Mouse (Mus musculus) spleen, adult 2 months (tissue): ENCODE results near the gene Cpsf4. TPM values are rescaled to one million over a fixed set of nuclear protein-coding genes. Genes with fewer than 3 reads are reported as not detected.
"Not testable (repeated sequence)": the region's sequence is repeated elsewhere in the genome, so short reads cannot be mapped to it uniquely, and the experiment has no call there.

Source experiments
- DNase-seq, 2 experiments: peaks; one replicate each; pipeline versions ENCODE4 v3.0.0 to v3.0.0-alpha.2; 2012 to 2021; ENCODE audit warnings: low spot score in 2 of 2, low read depth in 1 of 2
- H3K27ac ChIP-seq: fragments of 200-500 bp; 2 replicates; pipeline ENCODE4 v1.5.1; 2012; ENCODE audit warnings: low read length, inconsistent platforms; ENCODE audit not compliant: insufficient read depth
- H3K27me3 ChIP-seq: fragments of 200-500 bp; 2 replicates; pipeline ENCODE4 v1.6.1; 2012; ENCODE audit warnings: mild to moderate bottlenecking, moderate library complexity, low read length, inconsistent platforms; ENCODE audit not compliant: control insufficient read depth, insufficient read depth
- H3K36me3 ChIP-seq: fragments of 200-500 bp; 2 replicates; pipeline ENCODE4 v1.6.1; 2012; ENCODE audit warnings: mild to moderate bottlenecking, low read length, inconsistent platforms; ENCODE audit not compliant: control insufficient read depth, insufficient read depth
- H3K4me1 ChIP-seq: fragments of 200-500 bp; 2 replicates; pipeline ENCODE4 v1.6.1; 2011; ENCODE audit warnings: inconsistent platforms; ENCODE audit not compliant: control insufficient read depth, insufficient read depth, insufficient read length
- H3K4me3 ChIP-seq: fragments of 200-500 bp; 2 replicates; pipeline ENCODE4 v1.5.1; 2011; ENCODE audit warnings: mild to moderate bottlenecking, inconsistent platforms; ENCODE audit not compliant: insufficient read depth, insufficient read length; ENCODE audit errors: extremely low read depth
- CTCF ChIP-seq: fragments of 200-500 bp; IDR thresholded peaks from 2 replicates; pipeline ENCODE4 v1.5.1; 2011; ENCODE audit warnings: mild to moderate bottlenecking, inconsistent platforms; ENCODE audit not compliant: insufficient read depth, insufficient read length, insufficient replicate concordance; ENCODE audit errors: extremely low read depth
- POLR2A ChIP-seq: fragments of 200-500 bp; IDR thresholded peaks from 2 replicates; pipeline ENCODE4 v1.6.1; 2011; ENCODE audit warnings: low read depth, low read length, inconsistent platforms
- WGBS: fragments of 180-500 bp; shearing (Covaris S2); methylation state at CpG from one replicate; pipeline ENCODE4 v1.1.7; 2018; 5-methylcytosine and 5-hydroxymethylcytosine counted together
- polyA plus RNA-seq: library from polyadenylated mRNA; depleted of rRNA; stranded (reverse); fragments of >200 nt; gene quantifications from 2 replicates; pipeline ENCODE4 v1.2.3, GENCODE M21; 2012

Cpsf4 gene
- polyA plus RNA-seq, 1 experiment, result 25.5 TPM

DNA sequence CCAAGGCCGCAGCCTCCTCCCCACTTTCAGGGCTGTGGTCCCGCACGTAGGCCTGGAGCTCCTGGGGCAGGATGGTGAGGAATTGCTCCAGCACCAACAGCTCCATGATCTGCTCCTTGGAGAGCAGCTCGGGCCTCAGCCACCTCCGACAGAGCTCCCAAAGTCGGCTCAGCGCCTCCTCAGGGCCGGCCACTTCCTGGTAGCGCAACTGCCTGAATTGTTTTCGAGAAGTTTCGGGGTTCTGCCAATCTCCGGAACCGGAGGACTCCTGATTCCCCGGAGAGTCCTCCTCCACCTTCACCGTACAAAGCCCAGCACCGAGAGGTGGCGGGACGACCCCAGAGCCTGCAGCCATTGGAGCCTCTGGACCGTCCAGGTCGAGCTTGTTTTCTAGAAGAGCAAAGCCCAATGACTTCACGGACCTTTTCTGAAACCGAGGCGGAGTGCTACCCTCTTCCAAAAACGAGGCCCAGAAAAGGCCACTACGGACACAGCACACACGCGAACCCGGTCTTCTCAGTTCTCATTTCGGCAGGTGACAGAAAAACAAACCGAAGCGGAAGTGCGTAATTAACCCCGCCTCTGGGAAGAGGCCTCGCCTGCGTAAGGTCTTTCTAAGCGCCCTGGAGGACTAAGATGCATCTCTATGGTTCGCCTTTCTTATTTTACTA is 34.4 kb downstream of the Cpsf4 start, which contains the start of gene Zkscan14:
TSS of gene Zkscan14 (minus strand) at position 548 of the 671 bp plus-strand sequence.
- Histone ChIP-seq H3K4me1 (peaks cover 7% of the 10 kb centered on the region), H3K4me3 (peak within 1 kb of the TSS; percentile 90), H3K36me3 (peaks cover 9% of the 10 kb centered on the region), H3K27me3 (no peaks in the 10 kb centered on the region), H3K27ac (peak within 1 kb of the TSS; percentile 95)
- peak; percentile 75 for TF ChIP-seq POLR2A
- TF ChIP-seq CTCF, result no peak
- DNase-seq, result peak; percentile 81 to 92
- under 1% methylated on average over 37 of the region's 37 CpGs for WGBS

DNA sequence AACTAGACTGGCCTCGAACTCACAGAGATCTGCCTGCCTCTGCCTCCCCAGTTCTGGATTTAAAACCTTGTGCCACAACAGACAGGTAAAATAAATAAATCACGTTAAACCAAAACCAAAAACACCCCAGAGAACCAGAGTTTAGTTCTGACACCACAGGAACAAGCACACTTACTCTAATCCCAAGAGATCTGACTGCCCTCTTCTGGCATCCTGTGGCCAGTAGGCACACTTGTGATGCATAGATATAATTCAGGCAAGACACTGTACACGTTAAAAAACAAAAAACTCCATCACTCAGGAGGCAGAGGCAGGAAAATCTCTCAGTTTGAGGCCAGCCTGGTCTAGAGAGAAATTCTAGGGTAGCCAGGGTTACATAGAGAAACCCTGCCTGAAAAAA is 35.4 kb downstream of the Cpsf4 start:
- H3K4me3 ChIP-seq, result no peak overlapping the region
- no peaks in the 10 kb centered on the region for H3K27me3 ChIP-seq
- no peak overlapping the region for H3K27ac ChIP-seq
- 46% methylated on average over 3 of the region's 3 CpGs for WGBS
- H3K36me3 ChIP-seq, result peaks cover 9% of the 10 kb centered on the region
- H3K4me1 ChIP-seq, result peaks cover 7% of the 10 kb centered on the region
- DNase-seq, result no peak
- TF ChIP-seq POLR2A, result no peak
- TF ChIP-seq CTCF, result no peak

DNA sequence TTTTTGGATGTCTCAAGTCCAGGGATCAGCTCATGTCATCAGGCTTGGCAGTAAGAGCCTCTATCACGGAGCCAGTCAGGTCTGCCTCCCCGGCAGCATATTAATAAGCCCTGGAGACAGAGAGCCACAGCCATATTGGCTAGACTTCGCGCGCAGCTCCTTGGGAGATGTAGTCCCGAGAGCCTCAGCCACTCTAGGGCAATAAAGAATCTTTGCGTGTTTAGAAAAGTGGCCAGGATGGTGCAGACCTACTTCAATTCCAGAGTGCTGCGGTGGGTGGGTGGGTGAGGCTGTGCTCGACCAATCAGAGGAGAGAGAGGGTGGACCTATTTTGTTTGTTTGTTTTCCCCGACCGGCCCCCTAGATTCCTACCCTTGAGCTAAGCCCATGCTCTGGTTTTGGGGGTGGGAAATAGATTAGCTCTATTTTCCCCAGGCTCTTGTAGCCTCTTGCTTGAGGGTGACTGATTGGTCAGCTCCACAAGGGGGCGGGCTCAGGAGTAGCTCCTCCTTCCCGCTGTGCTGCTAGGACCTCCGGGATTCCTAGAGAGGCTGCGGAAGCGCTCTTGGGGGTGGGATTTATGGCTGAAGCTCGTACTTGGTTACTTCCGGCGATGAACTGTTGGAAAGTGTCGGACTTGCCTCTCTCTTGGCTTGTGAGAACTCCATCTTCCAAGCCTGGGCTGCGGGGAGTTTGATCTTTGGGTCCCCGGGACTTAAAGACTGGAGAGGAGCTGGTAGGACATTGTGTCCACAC is 37.1 kb downstream of the Cpsf4 start, which contains the start of gene Zkscan5:
TSS of gene Zkscan5 (plus strand) at position 627 of the 756 bp plus-strand sequence.
- peaks cover 1% of the 10 kb centered on the region; the same call in 1 of the 2 replicates for H3K36me3 ChIP-seq
- peaks cover 7% of the 10 kb centered on the region for H3K4me1 ChIP-seq
- H3K27me3 ChIP-seq, result no peaks in the 10 kb centered on the region
- TF ChIP-seq CTCF, result no peak
- peak; percentile 51 for TF ChIP-seq POLR2A
- WGBS, result under 1% methylated on average over 22 of the region's 22 CpGs
- peak within 1 kb of the TSS; percentile 71 for H3K4me3 ChIP-seq
- H3K27ac ChIP-seq, result peak within 1 kb of the TSS; percentile 78
- DNase-seq, result peak; percentile 95

DNA sequence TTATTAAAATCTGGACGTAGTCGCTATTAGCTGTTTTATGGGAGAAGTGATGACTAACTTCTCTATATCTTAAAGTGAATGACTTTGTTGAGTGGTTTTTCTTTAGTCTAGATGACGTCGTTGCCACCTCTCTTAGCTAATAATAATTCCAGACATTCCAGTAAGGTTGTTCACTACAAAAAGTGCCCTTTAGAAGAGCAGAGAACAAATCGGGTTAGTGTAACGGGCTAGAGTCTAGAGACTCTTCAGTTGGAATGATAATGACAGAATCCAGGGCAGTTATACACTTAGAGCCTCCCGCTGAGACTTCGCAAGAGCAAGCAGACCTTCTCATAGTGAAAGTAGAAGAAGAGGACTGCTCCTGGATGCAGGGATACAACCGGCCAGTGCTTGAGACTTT is 38.0 kb downstream of the Cpsf4 start:
- 21% methylated on average over 9 of the region's 9 CpGs for WGBS
- TF ChIP-seq CTCF (no peak), POLR2A (no peak)

DNA sequence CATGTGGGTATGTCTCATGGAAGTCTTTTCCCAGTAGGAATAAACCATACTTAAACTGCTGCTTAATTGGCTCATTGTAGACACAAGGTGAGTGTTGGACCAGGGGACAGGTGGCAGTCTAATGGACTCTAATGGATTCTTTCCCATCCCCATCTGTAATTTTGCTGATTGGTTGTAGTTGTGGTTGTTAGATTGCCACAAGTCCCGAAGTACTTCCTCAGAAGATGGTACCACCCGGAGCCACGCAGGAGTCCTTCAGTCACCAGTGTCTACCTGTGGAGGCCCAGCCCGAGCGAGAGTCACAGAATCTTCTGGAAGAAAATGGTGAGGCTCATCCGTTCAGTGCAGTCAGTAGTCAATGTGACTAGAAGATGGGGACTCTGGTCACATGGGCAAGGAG is 40.4 kb downstream of the Cpsf4 start:
- peaks cover 2% of the 10 kb centered on the region; the same call in 1 of the 2 replicates for H3K36me3 ChIP-seq
- 96% methylated on average over 6 of the region's 6 CpGs for WGBS
- no peak for TF ChIP-seq POLR2A
- TF ChIP-seq CTCF, result no peak
- no peak for DNase-seq
- no peak overlapping the region for H3K4me3 ChIP-seq
- H3K27ac ChIP-seq, result no peak overlapping the region
- H3K4me1 ChIP-seq, result peaks cover 6% of the 10 kb centered on the region
- no peaks in the 10 kb centered on the region for H3K27me3 ChIP-seq

More for the DNA sequence above, 38.0 kb downstream of the Cpsf4 start:
- Histone ChIP-seq H3K4me3 (peak overlapping the region; percentile 13), H3K27me3 (no peaks in the 10 kb centered on the region), H3K4me1 (peaks cover 7% of the 10 kb centered on the region), H3K27ac (no peak overlapping the region), H3K36me3 (peaks cover 1% of the 10 kb centered on the region; the same call in 1 of the 2 replicates)
- DNase-seq, result no peak

DNA sequence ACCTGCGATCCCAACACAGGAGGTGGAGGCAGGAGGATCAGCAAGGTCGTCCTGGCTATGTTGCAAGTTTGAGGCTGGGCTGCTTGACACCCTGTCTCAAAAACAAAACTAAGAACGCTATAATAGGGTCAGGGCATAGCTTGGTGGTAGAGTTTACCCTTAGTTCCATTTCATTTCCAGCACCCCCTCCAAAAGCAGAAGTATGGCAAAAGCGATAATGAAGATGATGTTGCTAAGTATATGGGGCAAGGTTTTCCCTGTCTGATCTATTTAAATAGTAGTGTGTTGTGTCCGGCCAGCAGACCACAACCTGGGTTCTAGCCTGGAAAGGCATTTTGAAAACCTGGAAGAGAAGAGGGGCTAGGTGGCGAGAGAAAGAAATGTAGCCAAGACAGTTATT is 40.9 kb downstream of the Cpsf4 start:
- TF ChIP-seq POLR2A, result no peak
- TF ChIP-seq CTCF, result no peak
- no peak for DNase-seq
- H3K36me3 ChIP-seq, result peaks cover 5% of the 10 kb centered on the region
- no peak overlapping the region for H3K27ac ChIP-seq
- H3K4me3 ChIP-seq, result no peak overlapping the region
- H3K4me1 ChIP-seq, result peaks cover 6% of the 10 kb centered on the region
- WGBS, result 96% methylated on average over 6 of the region's 6 CpGs
- H3K27me3 ChIP-seq, result no peaks in the 10 kb centered on the region

- WGBS, result 87% methylated on average over 11 of the region's 11 CpGs
- not testable (repeated sequence) for H3K4me3 ChIP-seq, DNase-seq, H3K27ac ChIP-seq, H3K4me1 ChIP-seq, H3K27me3 ChIP-seq, H3K36me3 ChIP-seq
Observed at GRCm38 (mm10) chr5:145208391-145208790, 41.4 kb downstream of the Cpsf4 start.
